Mouse (Mus musculus) forebrain, embryonic 11.5 days (tissue): ENCODE measurements around the gene Ankdd1b. TPM values are rescaled to one million over a fixed set of nuclear protein-coding genes. Genes with fewer than 3 reads are reported as not detected.

Experiments used
- ATAC-seq: fragments of 200-750 bp; cut with Nextera tagmentation; replicated peaks from 2 replicates; pipeline ENCODE4 v1.8.0; 2017; ENCODE audit warnings: moderate TSS enrichment; ENCODE audit not compliant: low FRiP score
- DNase-seq: peaks from one replicate; pipeline ENCODE4 v3.0.0-alpha.2; 2017; ENCODE audit warnings: low spot score
- H3K27ac ChIP-seq: fragments of 300-500 bp; sonication (generic); 2 replicates; pipeline ENCODE4 v1.5.1; 2014; ENCODE audit warnings: low read depth, low read length
- H3K27me3 ChIP-seq: fragments of 300-500 bp; sonication (generic); 2 replicates; pipeline ENCODE4 v1.6.1; 2014; ENCODE audit warnings: mild to moderate bottlenecking, low read length, mixed read lengths; ENCODE audit not compliant: control insufficient read depth, insufficient read depth
- H3K36me3 ChIP-seq: fragments of 300-500 bp; sonication (generic); 2 replicates; pipeline ENCODE4 v1.6.1; 2014; ENCODE audit warnings: mild to moderate bottlenecking, low read length, moderate library complexity, mixed read lengths; ENCODE audit not compliant: control insufficient read depth, insufficient read depth
- H3K4me1 ChIP-seq: fragments of 300-500 bp; sonication (generic); replicated peaks from 2 replicates; pipeline ENCODE4 v1.6.1; 2014; ENCODE audit warnings: low read length, mixed read lengths; ENCODE audit not compliant: control insufficient read depth, insufficient read depth
- H3K4me2 ChIP-seq: fragments of 300-500 bp; sonication (generic); 2 replicates; pipeline ENCODE4 v1.6.1; 2014; ENCODE audit warnings: low read depth, mild to moderate bottlenecking, low read length, moderate library complexity, mixed read lengths; ENCODE audit not compliant: severe bottlenecking
- H3K4me3 ChIP-seq: fragments of 300-500 bp; sonication (generic); 2 replicates; pipeline ENCODE4 v1.5.1; 2014; ENCODE audit warnings: low read depth, low read length
- H3K9ac ChIP-seq: fragments of 300-500 bp; sonication (generic); 2 replicates; pipeline ENCODE4 v1.6.1; 2014; ENCODE audit warnings: low read length
- H3K9me3 ChIP-seq: fragments of 300-500 bp; sonication (generic); 2 replicates; pipeline ENCODE4 v1.6.1; 2016; ENCODE audit warnings: low read length, mixed read lengths; ENCODE audit not compliant: control insufficient read depth
- WGBS: fragments of 180-500 bp; shearing (Covaris S2); extraction: QIAGEN DNeasy Blood & Tissue Kit; methylation state at CpG from one replicate; pipeline ENCODE4 v1.1.7; 2014; 5-methylcytosine and 5-hydroxymethylcytosine counted together
- polyA plus RNA-seq: library from polyadenylated mRNA; unstranded; fragments of >200 nt; fragmentation: Nextera tagmentation; extraction: Ambion mirVana; gene quantifications from 2 replicates; pipeline ENCODE4 v1.2.1, GENCODE M21; 2014

Ankdd1b gene
- polyA plus RNA-seq, 1 experiment from 2014 or later = not detected

DNA sequence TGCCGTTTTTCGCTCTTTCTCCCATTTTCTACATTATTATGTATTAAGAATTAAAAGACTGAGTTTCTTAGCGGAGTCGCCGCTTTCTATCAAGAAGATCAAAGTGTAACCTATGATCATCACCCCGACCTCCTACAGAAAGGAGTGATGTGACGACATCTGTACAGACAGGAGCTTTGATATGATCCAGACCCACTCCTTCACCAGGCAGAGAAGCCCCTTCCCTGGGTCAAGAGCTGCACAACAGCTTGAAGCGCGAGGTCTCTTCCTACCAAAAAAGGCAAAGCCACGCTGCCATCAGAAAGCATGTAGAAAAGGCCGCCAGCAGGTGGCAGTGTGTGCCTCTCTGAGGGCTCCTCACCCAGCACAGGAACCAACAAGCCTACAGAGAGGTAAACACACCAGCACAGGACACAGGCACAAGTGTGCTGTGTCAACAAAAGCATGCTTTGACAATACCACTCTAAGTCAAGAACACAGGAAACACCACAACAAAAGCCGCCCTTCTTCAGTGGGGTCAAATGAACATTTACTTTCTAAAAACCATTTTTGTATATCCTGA is 39.3 kb downstream of the Ankdd1b start:
- Histone ChIP-seq H3K4me1 (no peaks in the 10 kb centered on the region), H3K27ac (no peak overlapping the region), H3K4me2 (no peak overlapping the region), H3K27me3 (no peaks in the 10 kb centered on the region), H3K4me3 (no peak overlapping the region), H3K9ac (no peak overlapping the region; the same call in 1 of the 2 replicates), H3K36me3 (no peaks in the 10 kb centered on the region), H3K9me3 (no peaks in the 10 kb centered on the region)
- WGBS = 41% methylated on average over 12 of the region's 12 CpGs
- ATAC-seq (peak; percentile 75), DNase-seq (peak; percentile 92)

DNA sequence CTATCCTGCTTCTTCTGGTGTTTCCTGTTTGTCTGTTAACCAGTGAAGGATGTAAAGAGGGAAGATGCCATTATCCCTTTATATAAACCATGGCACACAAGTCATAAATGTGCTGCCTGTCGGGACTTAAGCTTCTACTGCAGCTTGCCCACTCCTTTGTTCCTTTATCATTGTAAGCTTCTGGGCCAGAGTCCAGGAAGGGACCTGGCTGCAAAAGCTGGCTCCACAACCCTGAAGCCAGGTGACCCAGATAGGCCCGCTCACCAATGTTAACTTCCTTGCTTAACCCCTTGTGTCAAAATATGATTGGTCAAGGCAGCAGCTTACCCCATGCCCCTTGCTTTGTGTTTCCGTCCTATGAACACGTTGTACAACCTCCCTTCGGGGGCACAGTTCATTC is 42.5 kb downstream of the Ankdd1b start:
- WGBS = 86% methylated on average over 5 of the region's 5 CpGs
- Histone ChIP-seq H3K27ac (no peak overlapping the region), H3K4me2 (no peak overlapping the region), H3K9me3 (no peaks in the 10 kb centered on the region), H3K27me3 (no peaks in the 10 kb centered on the region), H3K4me1 (no peaks in the 10 kb centered on the region), H3K4me3 (no peak overlapping the region), H3K9ac (no peak overlapping the region), H3K36me3 (no peaks in the 10 kb centered on the region)
- ATAC-seq = no peak
- DNase-seq = no peak

DNA sequence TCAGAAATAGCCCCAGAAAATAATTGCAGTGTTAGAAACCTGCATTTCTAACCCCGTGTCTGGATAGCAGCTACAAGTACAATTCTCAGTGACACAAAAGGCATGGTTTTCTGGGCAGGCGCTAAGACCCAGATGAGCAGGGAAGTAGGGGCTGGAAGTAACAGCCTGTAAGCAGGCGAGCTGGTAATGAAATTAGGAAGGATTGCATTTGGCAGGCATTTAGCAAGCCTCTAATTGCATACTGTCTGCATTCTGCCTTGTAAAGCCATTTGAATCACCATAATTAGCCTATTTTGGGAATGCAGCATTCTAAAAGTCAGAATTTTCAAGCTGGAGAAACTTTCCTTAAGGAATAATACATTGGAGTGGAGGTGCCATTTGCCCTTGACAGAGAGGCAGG is 45.0 kb downstream of the Ankdd1b start:
- Histone ChIP-seq H3K27ac (no peak overlapping the region), H3K9me3 (no peaks in the 10 kb centered on the region), H3K4me3 (no peak overlapping the region), H3K9ac (no peak overlapping the region), H3K36me3 (no peaks in the 10 kb centered on the region), H3K27me3 (no peaks in the 10 kb centered on the region), H3K4me1 (no peaks in the 10 kb centered on the region), H3K4me2 (no peak overlapping the region)
- WGBS = 48% methylated on average over 3 of the region's 3 CpGs
- ATAC-seq = no peak
- no peak for DNase-seq

DNA sequence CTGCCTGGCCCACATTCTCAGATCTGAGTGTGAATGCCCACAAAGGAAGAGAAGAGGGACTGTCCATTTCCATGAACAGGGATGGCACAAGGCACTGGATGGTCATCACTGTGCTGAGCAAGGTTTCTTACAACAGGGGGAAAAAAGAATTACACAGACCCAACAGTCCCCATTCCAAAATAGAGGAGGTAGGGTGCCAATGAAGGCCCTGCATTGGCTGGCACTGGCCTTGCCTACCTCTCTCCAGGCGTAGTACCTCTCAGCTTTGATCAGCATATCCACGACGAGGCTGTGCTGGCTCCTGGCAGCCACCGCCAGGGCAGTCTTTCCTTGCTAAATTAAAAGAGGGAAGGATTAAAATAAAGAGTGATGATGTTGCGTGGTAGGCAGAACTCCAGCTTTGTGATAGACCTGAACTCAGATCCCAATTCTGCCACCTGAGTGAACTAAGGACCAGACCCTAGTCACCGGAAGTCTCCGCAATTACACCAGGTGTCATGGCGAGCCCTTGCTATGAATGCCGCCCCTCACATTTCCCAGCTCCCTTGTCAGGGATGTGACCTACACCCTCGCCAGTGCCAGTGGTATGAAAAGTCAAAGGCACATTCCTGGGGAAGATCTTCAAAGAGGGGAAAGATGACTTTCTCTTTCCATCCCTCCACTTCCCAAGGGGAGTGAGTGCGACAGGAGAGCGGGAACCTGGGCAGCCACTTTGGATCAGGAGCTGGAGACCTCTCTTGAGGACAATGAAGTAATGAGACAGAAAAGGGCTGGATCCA is 46.3 kb downstream of the Ankdd1b start:
- Histone ChIP-seq H3K4me2 (no peak overlapping the region), H3K9ac (no peak overlapping the region), H3K9me3 (no peaks in the 10 kb centered on the region), H3K36me3 (no peaks in the 10 kb centered on the region), H3K4me3 (no peak overlapping the region), H3K27me3 (no peaks in the 10 kb centered on the region), H3K4me1 (no peaks in the 10 kb centered on the region), H3K27ac (no peak overlapping the region)
- 89% methylated on average over 12 of the region's 12 CpGs for WGBS
- ATAC-seq (no peak), DNase-seq (no peak)

DNA sequence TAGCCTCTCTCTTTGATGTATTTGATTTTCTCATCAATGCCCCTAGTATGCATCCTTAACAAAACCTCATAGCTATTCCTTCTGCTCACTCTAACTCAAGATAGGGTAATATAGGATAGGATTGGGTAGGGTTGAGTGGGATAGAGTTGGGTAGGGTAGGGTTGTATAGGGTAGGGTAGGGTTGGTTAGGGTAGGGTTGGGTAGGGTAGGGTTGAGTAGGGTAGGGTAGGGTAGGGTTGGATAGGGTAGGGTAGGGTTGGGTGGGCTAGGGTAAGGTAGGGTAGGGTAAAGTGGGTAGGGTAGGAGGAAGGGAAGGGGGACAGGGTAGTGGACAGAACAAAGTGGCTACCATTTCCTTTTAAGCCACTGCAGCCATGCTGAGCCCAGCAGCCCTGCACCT is 49.8 kb downstream of the Ankdd1b start:
- ATAC-seq (no peak), DNase-seq (no peak)
- Histone ChIP-seq H3K27me3 (no peaks in the 10 kb centered on the region), H3K4me1 (no peaks in the 10 kb centered on the region), H3K27ac (no peak overlapping the region), H3K4me3 (no peak overlapping the region), H3K4me2 (no peak overlapping the region), H3K36me3 (peaks cover under 1% of the 10 kb centered on the region; the same call in 1 of the 2 replicates), H3K9me3 (no peaks in the 10 kb centered on the region), H3K9ac (no peak overlapping the region)

DNA sequence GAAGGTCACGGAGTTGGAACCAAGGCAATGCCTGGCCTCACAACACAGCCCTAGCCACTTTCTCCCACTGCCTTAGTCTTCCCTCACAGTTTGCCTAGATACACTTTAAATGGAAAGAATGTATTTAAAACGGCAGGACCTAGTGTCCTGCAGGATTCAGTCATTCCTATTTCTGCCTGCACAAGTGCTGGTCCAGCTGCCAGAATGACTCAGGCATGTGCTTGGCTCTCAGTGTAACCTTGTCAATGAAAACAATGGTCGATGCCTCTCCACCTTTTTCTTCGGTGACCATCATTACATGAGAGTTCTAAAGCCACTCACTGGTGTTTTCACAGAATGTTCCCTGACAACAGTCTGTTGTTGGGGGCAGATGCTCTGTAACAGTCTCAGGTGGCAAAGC is 52.5 kb downstream of the Ankdd1b start:
- no peak overlapping the region for H3K27ac ChIP-seq
- DNase-seq = no peak
- H3K27me3 ChIP-seq = no peaks in the 10 kb centered on the region
- 92% methylated on average over 4 of the region's 4 CpGs for WGBS
- no peak for ATAC-seq
- no peaks in the 10 kb centered on the region for H3K9me3 ChIP-seq
- no peaks in the 10 kb centered on the region for H3K4me1 ChIP-seq
- no peak overlapping the region for H3K9ac ChIP-seq
- no peak overlapping the region for H3K4me2 ChIP-seq
- no peak overlapping the region for H3K4me3 ChIP-seq
- H3K36me3 ChIP-seq = peaks cover 3% of the 10 kb centered on the region; the same call in 1 of the 2 replicates

DNA sequence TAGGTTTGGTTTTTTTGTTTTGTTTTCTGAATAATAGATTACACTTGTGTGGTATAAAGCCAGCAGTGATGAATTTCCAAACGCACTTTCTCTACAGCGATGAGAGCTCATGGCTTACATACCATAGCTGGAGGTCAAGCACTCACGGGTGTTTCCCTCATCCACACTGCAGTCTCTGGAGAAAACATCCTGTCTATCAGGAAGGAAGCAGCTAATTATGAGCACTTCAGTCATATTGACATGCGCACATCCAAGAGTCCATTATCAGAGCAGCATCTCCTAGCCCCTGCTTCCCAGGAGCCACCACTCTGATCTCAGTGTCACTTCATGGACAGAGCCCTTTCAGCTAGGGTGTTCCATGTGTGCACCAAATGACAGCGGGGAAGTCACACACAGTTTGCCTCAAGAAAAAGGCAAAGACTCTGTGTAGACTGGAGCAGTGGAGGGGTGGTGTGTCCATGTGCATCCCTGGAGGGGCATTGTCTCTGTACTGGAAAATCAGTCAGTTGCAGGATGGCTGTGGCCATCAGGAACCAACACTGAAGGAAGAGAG is 53.7 kb downstream of the Ankdd1b start:
- H3K9me3 ChIP-seq = no peaks in the 10 kb centered on the region
- H3K36me3 ChIP-seq = peaks cover 3% of the 10 kb centered on the region; the same call in 1 of the 2 replicates
- H3K4me1 ChIP-seq = no peaks in the 10 kb centered on the region
- DNase-seq = no peak
- no peaks in the 10 kb centered on the region for H3K27me3 ChIP-seq
- H3K4me2 ChIP-seq = no peak overlapping the region
- ATAC-seq = no peak
- no peak overlapping the region for H3K27ac ChIP-seq
- WGBS = 94% methylated on average over 5 of the region's 5 CpGs
- no peak overlapping the region for H3K4me3 ChIP-seq
- no peak overlapping the region for H3K9ac ChIP-seq

DNA sequence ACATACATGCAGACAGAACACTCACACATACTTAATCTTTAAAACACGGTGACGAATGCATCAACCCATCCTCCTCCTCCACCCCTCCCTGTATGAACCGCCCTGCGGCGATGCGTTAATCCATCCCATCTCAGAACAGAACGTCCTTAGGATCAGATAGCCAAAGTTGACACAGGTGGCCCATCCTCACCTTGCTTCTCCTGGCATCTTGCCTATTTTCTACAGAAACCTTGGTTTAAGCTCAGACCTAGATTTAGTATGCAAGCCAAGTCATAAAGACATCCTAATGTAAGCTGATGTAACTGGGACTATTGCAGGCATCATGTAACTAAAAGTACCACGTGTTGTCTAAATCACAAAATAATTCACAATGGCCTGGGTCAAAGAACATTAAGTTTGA is 54.6 kb downstream of the Ankdd1b start:
- H3K4me3 ChIP-seq = no peak overlapping the region
- no peak overlapping the region for H3K4me2 ChIP-seq
- no peak overlapping the region for H3K9ac ChIP-seq
- peaks cover 3% of the 10 kb centered on the region; the same call in 1 of the 2 replicates for H3K36me3 ChIP-seq
- H3K27ac ChIP-seq = no peak overlapping the region
- H3K9me3 ChIP-seq = no peaks in the 10 kb centered on the region
- DNase-seq = no peak
- WGBS = 94% methylated on average over 8 of the region's 8 CpGs
- no peaks in the 10 kb centered on the region for H3K27me3 ChIP-seq
- ATAC-seq = no peak
- H3K4me1 ChIP-seq = no peaks in the 10 kb centered on the region
